Mouse (Mus musculus) 3T3-L1 (cell line): ENCODE measurements around the gene Pacrg.

Experiments
- DNase-seq: peaks from one replicate; pipeline ENCODE4 v3.0.0-alpha.2; 2015; ENCODE audit warnings: low read depth, low spot score

Pacrg gene

GRCm38 (mm10) chr17:10407031-10407722 is 432.9 kb downstream of the Pacrg start:
- no peak for DNase-seq

- DNase-seq = no peak
Measured at GRCm38 (mm10) chr17:10406311-10406710, 433.8 kb downstream of the Pacrg start.

- no peak for DNase-seq
Measured at GRCm38 (mm10) chr17:10405906-10406305, 434.2 kb downstream of the Pacrg start.

GRCm38 (mm10) chr17:10403186-10403585 is 436.9 kb downstream of the Pacrg start:
- no peak for DNase-seq

- DNase-seq = no peak
Measured at GRCm38 (mm10) chr17:10402064-10402640, 438.0 kb downstream of the Pacrg start.

- DNase-seq = no peak
Measured at GRCm38 (mm10) chr17:10401529-10401928, 438.6 kb downstream of the Pacrg start.

- no peak for DNase-seq
Measured at GRCm38 (mm10) chr17:10399706-10400105, 440.4 kb downstream of the Pacrg start.

- DNase-seq = no peak
Measured at GRCm38 (mm10) chr17:10398871-10399270, 441.2 kb downstream of the Pacrg start.

GRCm38 (mm10) chr17:10397924-10398627 is 442.0 kb downstream of the Pacrg start:
- DNase-seq = no peak

GRCm38 (mm10) chr17:10397336-10397735 is 442.8 kb downstream of the Pacrg start:
- no peak for DNase-seq

GRCm38 (mm10) chr17:10396863-10397262 is 443.2 kb downstream of the Pacrg start:
- no peak for DNase-seq

GRCm38 (mm10) chr17:10394855-10395254 is 445.3 kb downstream of the Pacrg start:
- DNase-seq = no peak

- DNase-seq = no peak
Measured at GRCm38 (mm10) chr17:10393766-10394165, 446.3 kb downstream of the Pacrg start.

- no peak for DNase-seq
Measured at GRCm38 (mm10) chr17:10392342-10393034, 447.6 kb downstream of the Pacrg start.

- peak; percentile 73 for DNase-seq
Measured at GRCm38 (mm10) chr17:10390232-10391172, 449.6 kb downstream of the Pacrg start.

- DNase-seq = no peak
Measured at GRCm38 (mm10) chr17:10389740-10390139, 450.4 kb downstream of the Pacrg start.

- no peak for DNase-seq
Measured at GRCm38 (mm10) chr17:10386548-10386947, 453.6 kb downstream of the Pacrg start.

GRCm38 (mm10) chr17:10383406-10383805 is 456.7 kb downstream of the Pacrg start:
- no peak for DNase-seq

GRCm38 (mm10) chr17:10378467-10379175 is 461.5 kb downstream of the Pacrg start:
- DNase-seq = peak; percentile 90

GRCm38 (mm10) chr17:10377606-10378005 is 462.5 kb downstream of the Pacrg start:
- no peak for DNase-seq
